Mouse (Mus musculus) hindbrain, embryonic 10.5 days (tissue): ENCODE data around the gene Rps10. TPM values are rescaled to one million over a fixed set of nuclear protein-coding genes. Genes with fewer than 3 reads are reported as not detected.

Experiments
- DNase-seq: peaks from one replicate; pipeline ENCODE4 v3.0.0-alpha.2; 2017; ENCODE audit warnings: low spot score
- H3K27ac ChIP-seq: fragments of 300-500 bp; sonication (generic); 2 replicates; pipeline ENCODE4 v1.5.1; 2016; ENCODE audit warnings: mild to moderate bottlenecking, moderate library complexity
- H3K27me3 ChIP-seq: fragments of 300-500 bp; sonication (generic); 2 replicates; pipeline ENCODE4 v1.6.1; 2016; ENCODE audit warnings: mild to moderate bottlenecking; ENCODE audit not compliant: poor library complexity, insufficient read depth, severe bottlenecking
- H3K36me3 ChIP-seq: fragments of 300-500 bp; sonication (generic); 2 replicates; pipeline ENCODE4 v1.6.1; 2016; ENCODE audit warnings: mild to moderate bottlenecking, moderate library complexity
- H3K4me1 ChIP-seq: fragments of 300-500 bp; sonication (generic); replicated peaks from 2 replicates; pipeline ENCODE4 v1.6.1; 2016; ENCODE audit warnings: mild to moderate bottlenecking
- H3K4me3 ChIP-seq: fragments of 300-500 bp; sonication (generic); 2 replicates; pipeline ENCODE4 v1.5.1; 2016; ENCODE audit warnings: mild to moderate bottlenecking, moderate library complexity
- H3K9me3 ChIP-seq: fragments of 300-500 bp; sonication (generic); 2 replicates; pipeline ENCODE4 v1.6.1; 2016; ENCODE audit warnings: mild to moderate bottlenecking, moderate library complexity
- WGBS: fragments of 180-500 bp; shearing (Covaris S2); methylation state at CpG from one replicate; pipeline ENCODE4 v1.1.7; 2016; 5-methylcytosine and 5-hydroxymethylcytosine counted together
- polyA plus RNA-seq: library from polyadenylated mRNA; unstranded; fragments of >200 nt; fragmentation: Nextera tagmentation; extraction: Ambion mirVana; gene quantifications from 2 replicates; pipeline ENCODE4 v1.2.1, GENCODE M21; 2016

The Rps10 gene
- polyA plus RNA-seq, 1 experiment from 2014 or later: 827 TPM

GRCm38 (mm10) chr17:27596376-27597190 lies 39.9 kb downstream of the Rps10 start:
- DNase-seq: no peak
- Histone ChIP-seq H3K9me3 (no peaks in the 10 kb centered on the region), H3K36me3 (peaks cover 55% of the 10 kb centered on the region), H3K27ac (no peak overlapping the region), H3K4me3 (no peak overlapping the region), H3K27me3 (no peaks in the 10 kb centered on the region), H3K4me1 (peaks cover 18% of the 10 kb centered on the region)
- WGBS: 88% methylated on average over 21 of the region's 21 CpGs

GRCm38 (mm10) chr17:27595659-27596375 lies 40.7 kb downstream of the Rps10 start:
- Histone ChIP-seq H3K27me3 (no peaks in the 10 kb centered on the region), H3K4me1 (peaks cover 10% of the 10 kb centered on the region), H3K36me3 (peaks cover 63% of the 10 kb centered on the region), H3K27ac (no peak overlapping the region), H3K4me3 (no peak overlapping the region), H3K9me3 (no peaks in the 10 kb centered on the region)
- whole genome bisulfite sequencing: 90% methylated on average over 15 of the region's 15 CpGs
- DNase-seq: no peak

GRCm38 (mm10) chr17:27592565-27592910 lies 43.9 kb downstream of the Rps10 start:
- over 99% methylated on average over 7 of the region's 7 CpGs for WGBS
- H3K27ac ChIP-seq: no peak overlapping the region
- no peaks in the 10 kb centered on the region for H3K9me3 ChIP-seq
- peaks cover 21% of the 10 kb centered on the region; the same call in 1 of the 2 replicates for H3K4me1 ChIP-seq
- H3K36me3 ChIP-seq: peaks cover 95% of the 10 kb centered on the region
- no peak overlapping the region for H3K4me3 ChIP-seq
- H3K27me3 ChIP-seq: no peaks in the 10 kb centered on the region
- DNase-seq: no peak

- H3K27ac ChIP-seq: no peak overlapping the region
- no peak for DNase-seq
- H3K27me3 ChIP-seq: no peaks in the 10 kb centered on the region
- H3K9me3 ChIP-seq: no peaks in the 10 kb centered on the region
- peaks cover 97% of the 10 kb centered on the region for H3K36me3 ChIP-seq
- no peak overlapping the region for H3K4me3 ChIP-seq
- 92% methylated on average over 12 of the region's 12 CpGs for WGBS
- H3K4me1 ChIP-seq: peaks cover 26% of the 10 kb centered on the region; the same call in 1 of the 2 replicates
Observed at GRCm38 (mm10) chr17:27591826-27592564, 44.5 kb downstream of the Rps10 start.

- Histone ChIP-seq H3K27me3 (no peaks in the 10 kb centered on the region), H3K27ac (no peak overlapping the region), H3K36me3 (peaks cover 99% of the 10 kb centered on the region), H3K9me3 (no peaks in the 10 kb centered on the region), H3K4me3 (no peak overlapping the region), H3K4me1 (peaks cover 21% of the 10 kb centered on the region; the same call in 1 of the 2 replicates)
- DNase-seq: no peak
- WGBS: 80% methylated on average over 8 of the region's 8 CpGs
Observed at GRCm38 (mm10) chr17:27588231-27588630, 48.2 kb downstream of the Rps10 start.

GRCm38 (mm10) chr17:27587252-27587651 lies 49.2 kb downstream of the Rps10 start:
- H3K4me3 ChIP-seq: no peak overlapping the region
- no peaks in the 10 kb centered on the region for H3K27me3 ChIP-seq
- DNase-seq: no peak
- H3K36me3 ChIP-seq: peaks cover 99% of the 10 kb centered on the region
- no peaks in the 10 kb centered on the region for H3K9me3 ChIP-seq
- 71% methylated on average over 12 of the region's 12 CpGs for whole genome bisulfite sequencing
- peaks cover 24% of the 10 kb centered on the region; the same call in 1 of the 2 replicates for H3K4me1 ChIP-seq
- no peak overlapping the region for H3K27ac ChIP-seq

GRCm38 (mm10) chr17:27586661-27587060 lies 49.8 kb downstream of the Rps10 start:
- WGBS: 82% methylated on average over 9 of the region's 9 CpGs
- no peaks in the 10 kb centered on the region for H3K27me3 ChIP-seq
- H3K36me3 ChIP-seq: peaks cover 99% of the 10 kb centered on the region
- no peak overlapping the region for H3K4me3 ChIP-seq
- peaks cover 24% of the 10 kb centered on the region; the same call in 1 of the 2 replicates for H3K4me1 ChIP-seq
- no peak overlapping the region for H3K27ac ChIP-seq
- DNase-seq: no peak
- H3K9me3 ChIP-seq: no peaks in the 10 kb centered on the region

- peaks cover 100% of the 10 kb centered on the region for H3K36me3 ChIP-seq
- H3K27me3 ChIP-seq: no peaks in the 10 kb centered on the region
- H3K27ac ChIP-seq: no peak overlapping the region
- no peaks in the 10 kb centered on the region for H3K9me3 ChIP-seq
- WGBS: 92% methylated on average over 13 of the region's 13 CpGs
- peaks cover 18% of the 10 kb centered on the region; the same call in 1 of the 2 replicates for H3K4me1 ChIP-seq
- no peak for DNase-seq
- H3K4me3 ChIP-seq: no peak overlapping the region
Observed at GRCm38 (mm10) chr17:27583185-27583894, 53.1 kb downstream of the Rps10 start.

Other genes starting within 250 kb of the Rps10 start
- gene Grm4, start 115.3 kb downstream of the Rps10 start, polyA plus RNA-seq: 2.2 and 4.2 TPM in 2 replicates
- 541 and 748 TPM in 2 replicates for gene Hmga1, start 80.2 kb downstream of the Rps10 start, polyA plus RNA-seq
- 19.1 and 23.9 TPM in 2 replicates for gene AI413582, start 70.9 kb downstream of the Rps10 start, polyA plus RNA-seq
- gene Nudt3, start 13.2 kb downstream of the Rps10 start, polyA plus RNA-seq: 90.6 and 145 TPM in 2 replicates
- 0.86 TPM in 1 of 2 replicates, not detected in the other for gene RPS10-NUDT3, start 1.4 kb downstream of the Rps10 start, polyA plus RNA-seq
- 3.4 and 3.6 TPM in 2 replicates for gene Pacsin1, start 18.8 kb upstream of the Rps10 start, polyA plus RNA-seq
- gene Spdef, start 92.3 kb upstream of the Rps10 start, polyA plus RNA-seq: 0.13 and 0.31 TPM in 2 replicates
- gene D17Wsu92e, start 184.0 kb upstream of the Rps10 start, polyA plus RNA-seq: 10.7 and 13.0 TPM in 2 replicates
- 419 and 433 TPM in 2 replicates for gene Snrpc, start 201.5 kb upstream of the Rps10 start, polyA plus RNA-seq
- gene Uhrf1bp1, start 219.8 kb upstream of the Rps10 start, polyA plus RNA-seq: 6.9 and 7.7 TPM in 2 replicates